Mouse (Mus musculus): ENCODE results near the gene Slc4a4. TPM values are rescaled to one million over a fixed set of nuclear protein-coding genes. Genes with fewer than 3 reads are reported as not detected.

The Slc4a4 gene
- polyA plus RNA-seq, 1 experiment from 2014 or later, result 8.4 TPM

GRCm38 (mm10) chr5:89278309-89278708, 391.7 kb downstream of the Slc4a4 start:
- ATAC-seq (replicated peaks; ENCODE audit: low FRiP score), result no peak
- no peak overlapping the region for H3K4me3 ChIP-seq (replicated peaks)
- H3K27ac ChIP-seq, result no peak overlapping the region

GRCm38 (mm10) chr5:89280312-89280863, 393.8 kb downstream of the Slc4a4 start:
- WGBS, result 61% methylated on average over 3 of the region's 3 CpGs
- Histone ChIP-seq H3K27ac (no peak overlapping the region), H3K4me2 (no peak overlapping the region), H3K27me3 (no peaks in the 10 kb centered on the region), H3K4me3 (replicated peaks) (no peak overlapping the region), H3K4me1 (no peaks in the 10 kb centered on the region), H3K9me3 (replicated peaks) (no peaks in the 10 kb centered on the region), H3K9ac (no peak overlapping the region), H3K36me3 (no peaks in the 10 kb centered on the region)
- ATAC-seq (replicated peaks; ENCODE audit: low FRiP score), result no peak

More at GRCm38 (mm10) chr5:89278309-89278708, 391.7 kb downstream of the Slc4a4 start:
- Histone ChIP-seq H3K9ac (no peak overlapping the region), H3K9me3 (replicated peaks) (no peaks in the 10 kb centered on the region), H3K4me2 (no peak overlapping the region), H3K27me3 (no peaks in the 10 kb centered on the region), H3K4me1 (no peaks in the 10 kb centered on the region), H3K36me3 (no peaks in the 10 kb centered on the region)

Other genes starting within 250 kb of the Slc4a4 start
- gene Grsf1, start 210.6 kb upstream of the Slc4a4 start, polyA plus RNA-seq (2015; fragmentation: Nextera tagmentation; extraction: Ambion mirVana), result 57.8 and 61.0 TPM in 2 replicates
- 10.1 and 12.1 TPM in 2 replicates for gene Mob1b, start 166.0 kb upstream of the Slc4a4 start, polyA plus RNA-seq (2015; fragmentation: Nextera tagmentation; extraction: Ambion mirVana)
- 47.1 and 48.3 TPM in 2 replicates for gene Dck, start 121.8 kb upstream of the Slc4a4 start, polyA plus RNA-seq (2015; fragmentation: Nextera tagmentation; extraction: Ambion mirVana)